Mouse (Mus musculus): ENCODE results near the gene Tnni3. TPM values are rescaled to one million over a fixed set of nuclear protein-coding genes. Genes with fewer than 3 reads are reported as not detected.

The Tnni3 gene
- total RNA-seq, 2 experiments from 2014 or later, result 2.1 TPM; not detected in 1

Other genes with a start within 250 kb of the Tnni3 start
- gene Ncr1, start 186.5 kb downstream of the Tnni3 start, total RNA-seq (2014; fragmentation: Nextera tagmentation), result 6.5 TPM in 1 of 2 replicates, not detected in the other
- gene Ncr1, start 186.5 kb downstream of the Tnni3 start, total RNA-seq (2017), result 1.6 and 30.8 TPM in 2 replicates
- gene Gp6, start 126.5 kb downstream of the Tnni3 start, total RNA-seq (2014; fragmentation: Nextera tagmentation), result not detected in 2 replicates
- gene Gp6, start 126.5 kb downstream of the Tnni3 start, total RNA-seq (2017), result 0.28 and 0.57 TPM in 2 replicates
- gene Rdh13, start 78.6 kb downstream of the Tnni3 start, total RNA-seq (2014; fragmentation: Nextera tagmentation), result 8.3 and 13.6 TPM in 2 replicates
- gene Rdh13, start 78.6 kb downstream of the Tnni3 start, total RNA-seq (2017), result 14.7 and 17.3 TPM in 2 replicates
- gene Eps8l1, start 63.6 kb downstream of the Tnni3 start, total RNA-seq (2014; fragmentation: Nextera tagmentation), result 4.8 and 6.7 TPM in 2 replicates
- gene Eps8l1, start 63.6 kb downstream of the Tnni3 start, total RNA-seq (2017), result 0.89 and 5.0 TPM in 2 replicates
- 118 and 125 TPM in 2 replicates for gene Ppp1r12c, start 22.5 kb downstream of the Tnni3 start, total RNA-seq (2014; fragmentation: Nextera tagmentation)
- 85.0 and 96.2 TPM in 2 replicates for gene Ppp1r12c, start 22.5 kb downstream of the Tnni3 start, total RNA-seq (2017)
- gene Tnnt1, start 7.8 kb downstream of the Tnni3 start, total RNA-seq (2014; fragmentation: Nextera tagmentation), result 1.4 TPM in 1 of 2 replicates, not detected in the other
- gene Tnnt1, start 7.8 kb downstream of the Tnni3 start, total RNA-seq (2017), result 0.95 and 3.0 TPM in 2 replicates
- gene Dnaaf3, start 8.2 kb upstream of the Tnni3 start, total RNA-seq (2014; fragmentation: Nextera tagmentation), result 1.6 and 2.8 TPM in 2 replicates
- 0.23 TPM in 1 of 2 replicates, not detected in the other for gene Dnaaf3, start 8.2 kb upstream of the Tnni3 start, total RNA-seq (2017)
- 0.42 TPM in 1 of 2 replicates, not detected in the other for gene Syt5, start 23.3 kb upstream of the Tnni3 start, total RNA-seq (2014; fragmentation: Nextera tagmentation)
- not detected in 2 replicates for gene Syt5, start 23.3 kb upstream of the Tnni3 start, total RNA-seq (2017)
- not detected in 2 replicates for gene Ptprh, start 79.8 kb upstream of the Tnni3 start, total RNA-seq (2014; fragmentation: Nextera tagmentation)
- 0.46 TPM in 1 of 2 replicates, not detected in the other for gene Ptprh, start 79.8 kb upstream of the Tnni3 start, total RNA-seq (2017)
- 17.6 and 19.4 TPM in 2 replicates for gene Tmem86b, start 107.2 kb upstream of the Tnni3 start, total RNA-seq (2014; fragmentation: Nextera tagmentation)
- 7.7 and 15.6 TPM in 2 replicates for gene Tmem86b, start 107.2 kb upstream of the Tnni3 start, total RNA-seq (2017)
- 81.4 and 118 TPM in 2 replicates for gene Ppp6r1, start 134.8 kb upstream of the Tnni3 start, total RNA-seq (2014; fragmentation: Nextera tagmentation)
- gene Ppp6r1, start 134.8 kb upstream of the Tnni3 start, total RNA-seq (2017), result 82.5 and 90.9 TPM in 2 replicates
- gene Hspbp1, start 160.8 kb upstream of the Tnni3 start, total RNA-seq (2014; fragmentation: Nextera tagmentation), result 69.0 and 77.0 TPM in 2 replicates
- 44.9 and 47.4 TPM in 2 replicates for gene Hspbp1, start 160.8 kb upstream of the Tnni3 start, total RNA-seq (2017)
- not detected in 2 replicates for gene Brsk1, start 166.4 kb upstream of the Tnni3 start, total RNA-seq (2014; fragmentation: Nextera tagmentation)
- not detected in 2 replicates for gene Brsk1, start 166.4 kb upstream of the Tnni3 start, total RNA-seq (2017)
- gene Tmem150b, start 201.0 kb upstream of the Tnni3 start, total RNA-seq (2014; fragmentation: Nextera tagmentation), result not detected in 2 replicates
- gene Tmem150b, start 201.0 kb upstream of the Tnni3 start, total RNA-seq (2017), result 0.33 and 1.1 TPM in 2 replicates
- 75.8 and 96.3 TPM in 2 replicates for gene Kmt5c, start 215.9 kb upstream of the Tnni3 start, total RNA-seq (2014; fragmentation: Nextera tagmentation)
- gene Kmt5c, start 215.9 kb upstream of the Tnni3 start, total RNA-seq (2017), result 25.6 and 52.4 TPM in 2 replicates
- gene Cox6b2, start 228.9 kb upstream of the Tnni3 start, total RNA-seq (2014; fragmentation: Nextera tagmentation), result 279 and 377 TPM in 2 replicates
- gene Cox6b2, start 228.9 kb upstream of the Tnni3 start, total RNA-seq (2017), result 151 and 283 TPM in 2 replicates
- gene Fam71e2, start 247.1 kb upstream of the Tnni3 start, total RNA-seq (2014; fragmentation: Nextera tagmentation), result not detected in 2 replicates
- not detected in 2 replicates for gene Fam71e2, start 247.1 kb upstream of the Tnni3 start, total RNA-seq (2017)